ENCODE assay signal across 8 mouse cellular contexts in the genomic region with DNA sequence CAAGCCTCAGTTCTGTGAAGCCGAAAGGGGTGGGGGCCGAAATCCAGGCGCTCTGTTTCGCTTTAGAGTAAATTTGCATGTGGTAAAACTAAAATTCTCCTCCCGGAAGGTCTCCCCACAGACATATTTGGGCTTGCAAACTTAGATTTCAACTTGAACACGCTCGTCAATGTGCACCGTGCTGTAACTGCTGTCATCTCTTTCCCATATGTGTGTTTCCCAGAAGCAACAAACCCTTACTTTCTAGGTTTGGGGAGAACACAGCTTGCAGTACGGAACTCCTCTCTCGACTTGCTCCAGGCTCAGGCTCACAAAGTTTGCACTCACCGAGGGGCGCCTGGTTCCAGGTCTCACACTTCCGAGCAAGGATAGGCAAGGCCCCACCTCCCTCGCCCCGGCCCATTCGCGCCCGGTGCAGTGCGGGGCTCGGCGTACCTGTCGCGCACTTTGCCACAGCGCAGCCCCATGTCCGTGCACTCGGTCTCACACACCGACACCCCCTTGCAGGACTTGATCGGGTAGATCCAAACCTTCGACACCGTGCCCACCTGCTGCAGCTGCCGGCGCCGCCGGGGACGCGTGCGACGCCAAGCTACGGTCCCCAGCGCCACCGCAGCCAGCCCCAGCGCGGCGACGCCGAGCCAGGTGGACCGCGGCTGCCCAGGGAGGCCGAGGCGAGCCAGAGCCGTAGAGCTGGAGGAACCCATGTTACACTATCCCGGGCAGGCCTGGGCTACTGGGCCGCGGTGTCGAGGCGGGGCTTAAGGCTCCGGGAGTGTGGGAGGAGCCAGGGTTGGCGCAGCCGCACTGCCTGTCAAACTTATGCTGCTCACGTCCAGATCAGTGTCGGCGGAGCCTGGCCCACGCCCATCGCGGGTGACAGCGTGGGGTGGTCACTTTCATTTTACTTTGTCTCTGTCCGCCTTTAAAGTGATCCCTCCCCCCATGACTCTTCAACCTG. TPM values are rescaled to one million over a fixed set of nuclear protein-coding genes. Genes with fewer than 3 reads are reported as not detected.
DNase-seq lines count a peak whose midpoint lies in the region.

No protein-coding gene starts in this region.

- peaks cover 54% of the 10 kb centered on the region for H3K4me1 ChIP-seq in megakaryocyte, embryonic 14.5 days

- DNase-seq in adrenal gland, adult (ENCODE audit: inconsistent age in 2 of 2, low spot score in 1 of 2), result peak; percentile 96 to 98
- peak; percentile 94 for DNase-seq in embryo, embryonic 10 days (ENCODE audit: low spot score)
- DNase-seq in gastrocnemius, postnatal 10 days, result peak; percentile 89
- peak; percentile 92 for DNase-seq in induced T-regulatory cell, adult 2 months (ENCODE audit: low read depth)
- peak; percentile 69 to 85 for DNase-seq in left cerebral cortex, adult 9 months (ENCODE audit: low spot score in 2 of 2)
- DNase-seq in right cerebral cortex, adult 2 months (ENCODE audit: low spot score in 2 of 2), result peak; percentile 84 to 85
- peak; percentile 60 for DNase-seq in urinary bladder, postnatal 10 days (ENCODE audit: low spot score)

- H3K36me3 ChIP-seq in megakaryocyte, embryonic 14.5 days (replicated peaks; ENCODE audit: low read length), result peaks cover 20% of the 10 kb centered on the region

- no peaks in the 10 kb centered on the region for H3K9me3 ChIP-seq in megakaryocyte, embryonic 14.5 days

- H3K27me3 ChIP-seq in megakaryocyte, embryonic 14.5 days (replicated peaks), result no peaks in the 10 kb centered on the region

- peak overlapping the region; percentile 100 for H3K4me3 ChIP-seq in megakaryocyte, embryonic 14.5 days (replicated peaks)

RNA-seq across cellular contexts. Expression of a gene that starts 0.9 kb away (rescaled TPM):
- 100 to 1,000 TPM; 150 to 151 TPM for total RNA-seq in gastrocnemius, postnatal 10 days (2021)
- 70.7 and 111 TPM in 2 replicates for polyA plus RNA-seq in megakaryocyte, embryonic 14.5 days (2012; ENCODE audit: insufficient read depth, low replicate concordance)

RNA-seq across cellular contexts. Expression of a gene that starts 34.3 kb away (rescaled TPM):
- total RNA-seq in gastrocnemius, postnatal 10 days (2021), result under 1 TPM; 0.19 to 0.20 TPM
- polyA plus RNA-seq in megakaryocyte, embryonic 14.5 days (2012; ENCODE audit: insufficient read depth, low replicate concordance), result not detected in 2 replicates

RNA-seq across cellular contexts. Expression of a gene that starts 37.6 kb away (rescaled TPM):
- total RNA-seq in gastrocnemius, postnatal 10 days (2021), result 10 to 100 TPM; 32.8 to 36.1 TPM
- not detected in 2 replicates for polyA plus RNA-seq in megakaryocyte, embryonic 14.5 days (2012; ENCODE audit: insufficient read depth, low replicate concordance)

Comparison
In these comparisons a context has a peak if more than half of its experiments do, and no peak if none do; other contexts are left out.
1. Peak in every context shown above with its lines: DNase-seq and H3K4me3 ChIP-seq.